Mouse (Mus musculus) forebrain, postnatal 0 days (tissue): ENCODE measurements around the gene Usp28. TPM values are rescaled to one million over a fixed set of nuclear protein-coding genes. Genes with fewer than 3 reads are reported as not detected.

ENCODE experiments used
- ATAC-seq: fragments of 200-750 bp; cut with Nextera tagmentation; 2 replicates; pipeline ENCODE4 v1.8.0; 2017; ENCODE audit warnings: mild to moderate bottlenecking, moderate library complexity
- DNase-seq: peaks from one replicate; pipeline ENCODE4 v3.0.0-alpha.2; 2015
- H3K27ac ChIP-seq: fragments of 300-500 bp; sonication (generic); 2 replicates; pipeline ENCODE4 v1.5.1; 2014; ENCODE audit warnings: low read depth, mild to moderate bottlenecking, antibody characterized with exemption, low read length, moderate library complexity, mixed read lengths
- H3K27me3 ChIP-seq: fragments of 300-500 bp; sonication (generic); 2 replicates; pipeline ENCODE4 v1.6.1; 2014; ENCODE audit warnings: mild to moderate bottlenecking, low read length, mixed read lengths; ENCODE audit not compliant: insufficient read depth
- H3K36me3 ChIP-seq: fragments of 300-500 bp; sonication (generic); 2 replicates; pipeline ENCODE4 v1.6.1; 2014; ENCODE audit warnings: mild to moderate bottlenecking, moderate library complexity; ENCODE audit not compliant: insufficient read depth
- H3K4me1 ChIP-seq: fragments of 300-500 bp; sonication (generic); 2 replicates; pipeline ENCODE4 v1.6.1; 2014; ENCODE audit warnings: antibody characterized with exemption; ENCODE audit not compliant: insufficient read depth
- H3K4me2 ChIP-seq: fragments of 300-500 bp; sonication (generic); 2 replicates; pipeline ENCODE4 v1.6.1; 2014; ENCODE audit warnings: low read depth, mild to moderate bottlenecking, moderate library complexity
- H3K4me3 ChIP-seq: fragments of 300-500 bp; sonication (generic); 2 replicates; pipeline ENCODE4 v1.5.1; 2014; ENCODE audit warnings: low read depth, low read length, mixed read lengths
- H3K9ac ChIP-seq: fragments of 300-500 bp; sonication (generic); 2 replicates; pipeline ENCODE4 v1.6.1; 2014; ENCODE audit warnings: mild to moderate bottlenecking
- H3K9me3 ChIP-seq: fragments of 300-500 bp; sonication (generic); 2 replicates; pipeline ENCODE4 v1.6.1; 2016; ENCODE audit warnings: low read length
- CTCF ChIP-seq: sonication (generic); IDR thresholded peaks from 2 replicates; pipeline ENCODE4 v1.5.1; 2016; ENCODE audit warnings: antibody characterized with exemption, control low read depth, low read depth
- WGBS: fragments of 180-500 bp; shearing (Covaris S2); extraction: QIAGEN DNeasy Blood & Tissue Kit; methylation state at CpG from one replicate; pipeline ENCODE4 v1.1.7; 2014; 5-methylcytosine and 5-hydroxymethylcytosine counted together
- polyA plus RNA-seq: library from polyadenylated mRNA; unstranded; fragments of >200 nt; fragmentation: Nextera tagmentation; extraction: Ambion mirVana; gene quantifications from 2 replicates; pipeline ENCODE4 v1.2.1, GENCODE M21; 2015
- total RNA-seq: library from RNA; depleted of rRNA; stranded (reverse); fragments of >200 nt; gene quantifications from 2 replicates; pipeline ENCODE4 v1.2.3, GENCODE M21; 2014

Usp28 gene
- total and polyA plus RNA-seq, 2 experiments from 2014 or later: 12.7 to 18.0 TPM

DNA sequence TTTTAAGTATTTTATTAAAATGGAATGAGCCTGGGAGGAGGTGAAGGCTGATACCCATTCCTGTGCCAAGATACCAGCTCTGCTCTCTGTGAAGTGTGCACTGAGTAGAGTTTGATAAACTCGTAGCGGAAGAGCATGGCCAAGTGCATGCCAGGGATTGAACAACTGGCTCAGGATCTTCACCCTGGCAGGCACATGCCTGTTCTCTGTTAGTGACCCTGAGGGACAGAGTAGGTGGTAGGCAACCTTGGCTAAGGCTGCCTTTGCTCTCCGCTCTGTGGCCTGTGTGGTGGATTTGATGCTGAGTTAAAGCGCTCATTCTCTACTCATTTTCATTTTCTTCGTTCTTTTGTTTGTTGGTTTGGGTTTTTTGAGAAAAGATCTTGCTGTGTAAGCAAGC lies 36.1 kb downstream of the Usp28 start:
- Histone ChIP-seq H3K4me1 (no peaks in the 10 kb centered on the region), H3K4me2 (no peak overlapping the region), H3K27ac (no peak overlapping the region), H3K9ac (no peak overlapping the region), H3K27me3 (no peaks in the 10 kb centered on the region), H3K36me3 (peaks cover 28% of the 10 kb centered on the region), H3K4me3 (no peak overlapping the region), H3K9me3 (no peaks in the 10 kb centered on the region)
- WGBS: 94% methylated on average over 5 of the region's 5 CpGs
- ATAC-seq (no peak), DNase-seq (no peak)
- no peak for TF ChIP-seq CTCF

- H3K9ac ChIP-seq: no peak overlapping the region
- no peak overlapping the region for H3K27ac ChIP-seq
- no peaks in the 10 kb centered on the region for H3K27me3 ChIP-seq
- H3K4me1 ChIP-seq: no peaks in the 10 kb centered on the region
- DNase-seq: no peak
- H3K36me3 ChIP-seq: peaks cover 30% of the 10 kb centered on the region
- H3K9me3 ChIP-seq: no peaks in the 10 kb centered on the region
- TF ChIP-seq CTCF: no peak
- WGBS: 89% methylated on average over 5 of the region's 5 CpGs
- no peak for ATAC-seq
- no peak overlapping the region for H3K4me3 ChIP-seq
- H3K4me2 ChIP-seq: no peak overlapping the region
These were observed 38.8 kb downstream of the Usp28 start for GRCm38 (mm10) chr9:49023956-49024355.

DNA sequence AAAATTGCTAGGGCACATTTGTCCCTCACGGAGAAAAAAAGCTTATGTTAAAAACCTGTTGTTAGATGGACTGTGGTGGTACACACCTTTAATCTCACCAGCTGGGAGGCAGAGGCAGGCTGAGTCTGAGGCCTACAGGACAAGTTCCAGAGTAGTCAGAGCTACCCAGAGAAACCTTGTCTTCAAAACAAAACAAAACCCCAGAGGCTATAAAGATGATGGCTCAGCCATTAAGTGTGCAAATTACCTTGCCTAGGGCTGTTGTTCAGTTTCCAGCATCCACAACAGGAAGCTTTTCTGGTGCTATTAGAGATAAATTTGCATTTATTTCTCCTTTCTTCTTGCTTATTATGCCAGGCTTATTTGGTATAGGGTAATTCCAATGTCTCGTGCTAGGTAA lies 39.4 kb downstream of the Usp28 start:
- no peaks in the 10 kb centered on the region for H3K27me3 ChIP-seq
- H3K9me3 ChIP-seq: no peaks in the 10 kb centered on the region
- DNase-seq: no peak
- no peak overlapping the region for H3K4me3 ChIP-seq
- H3K4me2 ChIP-seq: no peak overlapping the region
- no peaks in the 10 kb centered on the region for H3K4me1 ChIP-seq
- H3K9ac ChIP-seq: no peak overlapping the region
- H3K27ac ChIP-seq: no peak overlapping the region
- 93% methylated on average over 2 of the region's 2 CpGs for WGBS
- TF ChIP-seq CTCF: no peak
- no peak for ATAC-seq
- peaks cover 30% of the 10 kb centered on the region for H3K36me3 ChIP-seq

DNA sequence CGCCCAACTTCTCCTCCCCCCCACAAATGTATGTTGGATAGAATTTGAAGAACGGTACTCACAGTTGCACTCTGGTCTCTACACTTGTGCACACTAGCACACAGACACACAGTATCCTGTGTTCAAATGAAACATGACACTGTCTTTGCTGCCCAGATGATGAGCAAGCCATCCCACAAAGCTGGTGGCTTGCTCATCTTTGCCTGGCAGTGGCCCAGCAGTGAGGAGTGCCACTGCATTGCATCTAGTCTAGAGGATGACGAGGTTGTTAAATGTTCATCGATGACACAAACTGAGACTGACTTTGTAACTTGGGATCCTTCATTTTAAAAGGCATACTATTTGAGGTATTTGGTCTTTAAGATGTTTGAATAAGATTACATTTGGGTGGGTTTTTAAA lies 49.6 kb downstream of the Usp28 start:
- Histone ChIP-seq H3K9ac (no peak overlapping the region), H3K4me2 (no peak overlapping the region), H3K27me3 (no peaks in the 10 kb centered on the region), H3K27ac (no peak overlapping the region), H3K4me1 (no peaks in the 10 kb centered on the region), H3K4me3 (no peak overlapping the region), H3K9me3 (no peaks in the 10 kb centered on the region), H3K36me3 (peaks cover 65% of the 10 kb centered on the region)
- ATAC-seq (no peak), DNase-seq (no peak)
- no peak for TF ChIP-seq CTCF
- WGBS: 92% methylated on average over 4 of the region's 4 CpGs

GRCm38 (mm10) chr9:49050901-49051300 lies 65.7 kb downstream of the Usp28 start:
- Histone ChIP-seq H3K4me2 (no peak overlapping the region), H3K27me3 (no peaks in the 10 kb centered on the region), H3K9me3 (no peaks in the 10 kb centered on the region), H3K36me3 (no peaks in the 10 kb centered on the region), H3K4me1 (no peaks in the 10 kb centered on the region), H3K27ac (no peak overlapping the region), H3K4me3 (no peak overlapping the region), H3K9ac (no peak overlapping the region)
- 76% methylated on average over 5 of the region's 5 CpGs for WGBS
- TF ChIP-seq CTCF: no peak
- no peak for ATAC-seq
- DNase-seq: no peak

GRCm38 (mm10) chr9:49051349-49051748 lies 66.2 kb downstream of the Usp28 start:
- peak; percentile 83 for TF ChIP-seq CTCF
- no peak overlapping the region for H3K9ac ChIP-seq
- DNase-seq (peak; percentile 76), ATAC-seq (peak; percentile 25; the same call in 1 of the 2 replicates)
- no peak overlapping the region for H3K4me2 ChIP-seq
- 12% methylated on average over 5 of the region's 5 CpGs for WGBS
- H3K4me3 ChIP-seq: no peak overlapping the region
- H3K27ac ChIP-seq: no peak overlapping the region
- H3K4me1 ChIP-seq: 0 out of 2 replicates have a peak, but pooled peaks cover 3% of the 10 kb centered on the region
- no peaks in the 10 kb centered on the region for H3K36me3 ChIP-seq
- no peaks in the 10 kb centered on the region for H3K9me3 ChIP-seq
- no peaks in the 10 kb centered on the region for H3K27me3 ChIP-seq

DNA sequence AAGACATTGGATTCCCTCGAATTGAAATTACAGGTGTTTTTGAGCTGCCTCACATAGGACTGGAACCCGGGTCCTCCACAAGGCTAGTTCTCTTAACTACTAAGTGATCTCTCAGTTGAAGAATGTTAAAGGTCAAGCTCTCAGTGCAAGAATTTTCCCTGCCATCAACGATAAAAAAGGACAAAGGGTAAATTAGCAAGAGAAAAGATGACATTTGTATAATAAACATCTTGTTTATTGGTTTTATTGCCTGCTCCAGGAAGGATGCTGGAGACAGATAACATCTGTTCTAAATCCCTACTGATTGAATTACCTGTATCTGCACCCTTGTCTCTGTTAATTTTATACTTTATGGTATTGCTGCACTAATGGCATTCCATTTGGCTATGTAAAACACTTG lies 68.9 kb downstream of the Usp28 start:
- no peak overlapping the region for H3K9ac ChIP-seq
- H3K27ac ChIP-seq: no peak overlapping the region
- H3K4me1 ChIP-seq: peaks cover 3% of the 10 kb centered on the region; the same call in 1 of the 2 replicates
- DNase-seq (no peak), ATAC-seq (no peak)
- no peak overlapping the region for H3K4me2 ChIP-seq
- WGBS: 87% methylated on average over 3 of the region's 3 CpGs
- H3K9me3 ChIP-seq: no peaks in the 10 kb centered on the region
- TF ChIP-seq CTCF: no peak
- H3K36me3 ChIP-seq: no peaks in the 10 kb centered on the region
- H3K27me3 ChIP-seq: no peaks in the 10 kb centered on the region
- H3K4me3 ChIP-seq: no peak overlapping the region
